Mouse (Mus musculus) Patski (cell line): ENCODE measurements around the gene Tbc1d9. TPM values are rescaled to one million over a fixed set of nuclear protein-coding genes. Genes with fewer than 3 reads are reported as not detected.
A peak's percentile ranks its signal among the peaks of the same experiment; 100 is the strongest.

Experiments used
- ATAC-seq: fragments of 100-300 bp; one replicate; pipeline ENCODE4 v1.8.0; 2021
- CTCF ChIA-PET: fragments of 350-600 bp; sonication (Branson Sonifier 250); formaldehyde crosslinking; loops from one replicate; lab custom pipeline; 2022; ENCODE audit warnings: inconsistent platforms; lab: Charles Lee
- POLR2A ChIA-PET: fragments of 350-600 bp; sonication (Branson Sonifier 250); formaldehyde crosslinking; loops from one replicate; lab custom pipeline; 2022; ENCODE audit warnings: antibody characterized with exemption, inconsistent platforms; lab: Charles Lee
- DNase-seq: peaks from one replicate; pipeline ENCODE4 v3.0.0-alpha.2; 2011; ENCODE audit warnings: low read depth, low spot score
- H3K27me3 ChIP-seq: fragments of 371-371 bp; one replicate; pipeline ENCODE4 v1.5.1; 2021
- CTCF ChIP-seq: fragments of 100-300 bp; IDR thresholded peaks from one replicate; pipeline ENCODE4 v1.5.1; 2021
- in situ Hi-C: fragments of 300-500 bp; cut with MboI; formaldehyde crosslinking; loops from 3 replicates; pipeline ENCODE4 v1.11.1; 2018; ENCODE audit warnings: low pct_unique_long_range_greater_than_20kb, mixed read lengths
- polyA plus RNA-seq: library from polyadenylated mRNA; unstranded; gene quantifications from one replicate; pipeline ENCODE4 v1.2.3, GENCODE M21; 2021

Gene Tbc1d9
- polyA plus RNA-seq: 26.7 TPM

DNA sequence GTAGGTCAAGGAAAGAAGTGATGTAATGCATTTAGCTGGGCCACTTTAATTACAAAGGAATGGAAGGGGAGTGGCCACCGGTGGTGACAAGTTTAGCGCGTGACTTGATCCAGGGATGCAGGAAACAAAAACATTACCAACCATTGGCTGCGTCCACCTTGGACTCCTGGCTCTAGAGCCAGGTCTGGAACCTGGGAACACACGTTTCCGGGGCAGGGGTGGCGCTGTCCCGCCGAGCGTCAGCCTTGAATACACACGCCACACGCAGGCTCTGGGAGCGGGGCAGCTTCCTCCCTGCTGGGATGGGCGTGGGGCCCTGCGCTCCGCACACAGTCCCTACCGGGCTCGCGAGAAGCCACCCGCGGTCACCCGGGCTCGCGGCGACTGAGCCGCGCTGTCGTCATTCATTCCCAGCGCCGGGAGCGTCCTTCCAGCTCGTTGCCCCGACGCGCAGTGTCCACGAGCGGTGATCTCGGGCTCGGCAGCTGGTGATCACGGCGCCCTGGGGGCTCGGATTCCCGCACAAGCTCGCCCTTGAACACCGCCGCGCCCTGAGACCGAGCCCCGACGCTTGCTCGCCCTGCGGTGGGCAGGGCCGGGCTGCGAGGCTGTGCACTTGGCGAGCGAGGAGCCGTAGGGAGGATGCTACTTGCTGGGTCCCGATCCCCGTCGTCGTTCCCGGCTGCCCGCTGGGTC is at the start of gene Tbc1d9:
Gene Tbc1d9, plus strand, starts transcription at position 118 of the 696 bp plus-strand sequence.
- peak; percentile 64 for TF ChIP-seq CTCF
- DNase-seq: peak; percentile 43
- H3K27me3 ChIP-seq: no peaks in the 10 kb centered on the region
- POLR2A ChIA-PET: interaction anchor here (0.7 kb wide), 2 partner anchors 30 to 285 kb away, joined by 3 read pairs; no protein-coding TSS in a partner anchor
- in situ Hi-C loops: loop anchor here (5.0 to 10.0 kb wide), 2 partner anchors 63 to 221 kb away; no protein-coding TSS in a partner anchor
- CTCF ChIA-PET: interaction anchor here (0.8 to 1.9 kb wide), 3 partner anchors 14 to 76 kb away, joined by 3 to 4 read pairs (median 3); no protein-coding TSS in a partner anchor
- ATAC-seq: peak; percentile 84

DNA sequence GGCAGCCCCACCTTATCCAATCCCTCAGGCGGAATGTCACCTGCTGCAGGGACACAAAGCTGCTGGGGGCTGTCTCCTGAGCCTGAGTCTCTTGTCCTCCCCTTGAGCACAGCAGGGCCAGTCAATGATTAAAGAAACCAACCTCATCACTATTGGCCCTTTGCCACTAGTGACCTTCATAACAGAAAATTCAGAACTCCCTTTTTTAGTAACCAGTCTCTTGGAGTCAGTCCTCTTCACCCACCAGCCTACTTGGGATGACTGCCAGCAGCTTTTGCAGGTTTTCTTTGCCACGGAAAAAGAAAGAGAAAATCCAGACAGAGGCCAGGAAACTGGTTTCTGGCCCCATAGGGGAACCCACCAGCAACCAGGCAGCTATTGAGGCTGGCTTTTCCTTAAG is 30.1 kb upstream of the Tbc1d9 start:
- DNase-seq: peak; percentile 76
- CTCF ChIA-PET: interaction anchor here (1.4 kb wide), 1 partner anchor 30 kb away, joined by 4 read pairs; the partner anchor contains the start of gene Tbc1d9
- ATAC-seq: peak; percentile 88
- in situ Hi-C loops: no loop called here
- no peak for TF ChIP-seq CTCF
- POLR2A ChIA-PET: interaction anchor here (1.2 kb wide), 1 partner anchor 30 kb away, joined by 3 read pairs; the partner anchor contains the start of gene Tbc1d9
- H3K27me3 ChIP-seq: no peaks in the 10 kb centered on the region

DNA sequence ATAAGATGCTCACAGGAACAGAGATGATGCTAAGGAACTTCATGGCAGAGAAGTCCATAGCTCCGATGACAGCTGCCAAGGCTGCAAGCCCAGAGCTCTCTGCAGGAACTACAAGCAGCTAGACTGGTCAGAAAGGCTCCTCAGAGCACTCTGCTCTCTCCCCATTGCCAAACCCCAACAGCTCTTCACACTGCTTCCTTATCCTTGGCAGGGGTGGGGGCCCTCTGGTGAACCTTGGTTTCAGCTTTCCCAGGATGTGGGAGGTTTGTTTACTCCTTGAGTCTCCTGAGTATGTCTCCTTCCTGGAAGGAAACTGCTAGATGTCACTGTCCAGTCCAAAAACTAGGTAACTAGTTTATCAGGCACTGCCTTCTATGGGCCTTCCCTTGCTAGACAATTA is 25.1 kb upstream of the Tbc1d9 start:
- ChIA-PET POLR2A (interaction anchor here (0.6 kb wide), 1 partner anchor 15 kb away, joined by 5 read pairs; no protein-coding TSS in a partner anchor), CTCF (no interaction called here)
- in situ Hi-C loops: no loop called here
- no peak for TF ChIP-seq CTCF
- H3K27me3 ChIP-seq: no peaks in the 10 kb centered on the region
- ATAC-seq: no peak
- DNase-seq: no peak

DNA sequence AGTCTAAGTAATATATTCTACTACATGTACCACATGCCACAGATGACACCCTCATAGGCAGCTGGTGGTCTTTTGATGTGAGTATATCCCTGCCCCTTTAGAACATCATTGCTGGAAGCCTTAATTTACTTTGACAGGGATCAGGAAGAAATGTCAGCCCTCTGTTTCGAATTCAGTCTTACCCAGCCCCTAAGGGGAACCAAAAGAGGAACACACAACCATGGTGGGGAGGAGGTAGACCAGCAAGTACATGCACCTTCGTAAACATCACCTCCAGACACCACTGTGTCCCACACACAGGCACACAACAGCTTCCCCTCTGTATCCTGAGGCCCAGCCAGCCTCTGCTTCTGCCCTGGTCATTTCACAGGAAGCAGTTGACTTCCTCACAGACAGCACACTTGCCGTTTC is 24.4 kb upstream of the Tbc1d9 start:
- ATAC-seq (no peak), DNase-seq (no peak)
- in situ Hi-C loops: no loop called here
- ChIA-PET POLR2A (interaction anchor here (0.9 kb wide), 1 partner anchor 40 kb away, joined by 3 read pairs; no protein-coding TSS in a partner anchor), CTCF (no interaction called here)
- H3K27me3 ChIP-seq: no peaks in the 10 kb centered on the region
- TF ChIP-seq CTCF: no peak

DNA sequence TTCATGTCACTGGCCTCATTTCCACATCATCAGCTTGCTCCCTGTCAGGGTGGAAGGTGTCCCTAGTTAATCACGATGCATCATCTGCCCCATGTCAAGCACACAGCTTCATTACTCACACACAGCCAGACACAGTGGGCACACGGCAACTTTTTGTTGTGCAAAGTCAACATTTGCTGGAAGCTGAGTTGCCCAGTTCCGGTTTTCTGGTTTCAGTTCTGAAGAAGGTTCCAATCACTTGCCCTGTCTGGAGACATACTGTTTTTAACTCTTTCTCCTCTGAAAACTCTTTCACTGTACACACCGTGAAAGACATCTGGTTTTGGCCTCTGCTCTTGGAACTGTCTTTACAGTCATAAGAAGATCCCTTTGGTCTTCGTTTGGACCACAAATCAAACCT is 23.8 kb upstream of the Tbc1d9 start:
- no peaks in the 10 kb centered on the region for H3K27me3 ChIP-seq
- CTCF ChIA-PET: no interaction called here

DNA sequence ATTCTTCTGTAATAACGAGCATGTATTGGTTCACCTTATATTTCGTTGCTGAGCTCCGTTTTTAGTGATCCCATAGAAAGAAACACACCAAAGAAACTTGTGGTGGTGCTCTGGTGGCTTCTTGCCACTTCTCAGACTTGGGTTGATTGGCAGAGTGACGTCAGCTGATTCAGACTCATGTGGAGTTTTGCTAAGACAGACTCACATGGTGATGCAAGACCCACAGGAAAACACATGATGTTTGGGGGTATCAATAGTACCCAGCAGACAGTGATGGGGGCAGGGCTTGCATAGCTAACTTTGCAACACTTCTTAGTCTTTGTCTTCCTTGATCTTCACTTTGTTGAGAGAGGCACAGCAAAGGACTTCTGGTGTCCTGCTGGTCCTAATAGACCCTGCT is 20.6 kb upstream of the Tbc1d9 start:
- no peak for TF ChIP-seq CTCF
- POLR2A ChIA-PET: no interaction called here
- CTCF ChIA-PET: no interaction called here
- ATAC-seq (no peak), DNase-seq (no peak)
- H3K27me3 ChIP-seq: no peaks in the 10 kb centered on the region
- in situ Hi-C loops: no loop called here

More for the DNA sequence above, 23.8 kb upstream of the Tbc1d9 start:
- no peak for TF ChIP-seq CTCF
- peak; percentile 35 for ATAC-seq
- in situ Hi-C loops: no loop called here
- POLR2A ChIA-PET: interaction anchor here (0.9 kb wide), 1 partner anchor 40 kb away, joined by 3 read pairs; no protein-coding TSS in a partner anchor
- DNase-seq: no peak

DNA sequence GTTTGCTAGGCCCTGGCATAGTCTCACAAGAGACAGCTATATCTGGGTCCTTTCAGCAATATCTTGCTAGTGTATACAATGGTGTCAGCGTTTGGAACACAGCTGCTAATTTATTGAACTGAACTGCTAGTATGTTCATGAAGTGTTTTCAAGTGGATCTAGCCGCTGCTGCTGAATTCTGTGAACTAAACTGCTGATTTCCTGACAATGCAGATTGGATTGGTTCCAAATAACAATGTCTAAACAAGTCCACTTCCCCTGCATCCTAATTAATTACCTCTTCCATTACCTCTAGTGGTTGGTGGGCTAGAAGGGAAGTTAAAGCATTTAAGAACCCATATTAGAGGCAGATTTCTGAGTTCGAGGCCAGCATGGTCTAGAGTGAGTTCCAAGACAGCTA is 19.7 kb upstream of the Tbc1d9 start:
- no peak for DNase-seq
- H3K27me3 ChIP-seq: no peaks in the 10 kb centered on the region
- in situ Hi-C loops: no loop called here
- ChIA-PET POLR2A (interaction anchor here (0.7 kb wide), 1 partner anchor 83 kb away, joined by 3 read pairs; no protein-coding TSS in a partner anchor), CTCF (no interaction called here)
- no peak for TF ChIP-seq CTCF
- ATAC-seq: no peak

DNA sequence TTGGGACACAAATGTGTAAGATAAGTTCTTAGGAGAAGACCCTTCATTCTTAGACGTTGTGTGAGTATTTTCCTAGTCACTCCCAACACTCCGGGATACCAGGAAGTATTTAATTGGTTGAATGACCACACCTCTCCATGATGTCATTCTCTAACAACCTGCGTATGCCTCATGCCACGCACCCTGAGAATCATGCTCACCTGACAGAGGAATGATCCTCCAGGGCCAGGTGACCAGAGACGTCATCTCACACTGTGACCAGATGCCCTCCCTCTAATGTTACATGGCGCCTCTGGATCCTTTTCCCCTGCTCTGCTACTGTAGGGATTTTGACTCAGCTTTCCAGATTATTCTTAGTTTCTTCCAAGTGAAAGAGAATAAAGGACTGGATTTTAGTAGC is 16.0 kb upstream of the Tbc1d9 start:
- no peak for TF ChIP-seq CTCF
- no peaks in the 10 kb centered on the region for H3K27me3 ChIP-seq
- ATAC-seq (no peak), DNase-seq (no peak)
- CTCF ChIA-PET: no interaction called here
- in situ Hi-C loops: no loop called here
- POLR2A ChIA-PET: interaction anchor here (0.7 kb wide), 1 partner anchor 12 kb away, joined by 3 read pairs; no protein-coding TSS in a partner anchor

DNA sequence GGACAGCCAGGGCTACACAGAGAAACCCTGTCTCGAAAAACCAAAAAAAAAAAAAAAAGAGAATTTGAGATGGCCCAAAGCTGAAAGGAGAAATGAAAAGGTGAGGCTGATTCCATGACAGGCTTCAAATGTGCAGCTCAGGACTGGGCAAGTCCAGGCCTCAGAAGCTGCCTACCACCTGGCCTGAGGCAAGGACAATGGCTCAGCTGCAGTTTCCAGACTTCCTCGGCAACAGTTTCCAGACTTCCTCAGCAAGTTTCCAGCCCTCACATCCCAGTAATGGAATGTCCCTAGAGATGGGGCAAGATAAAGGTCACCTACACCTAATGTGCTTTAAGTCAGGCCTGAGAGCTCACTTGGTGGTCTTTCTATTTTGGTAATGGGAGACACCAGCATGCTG is 13.1 kb upstream of the Tbc1d9 start:
- DNase-seq: no peak
- H3K27me3 ChIP-seq: no peaks in the 10 kb centered on the region
- no peak for ATAC-seq
- CTCF ChIA-PET: interaction anchor here (0.8 to 1.2 kb wide), 2 partner anchors 9 to 13 kb away, joined by 3 to 4 read pairs; partner anchors contain the start of gene Tbc1d9
- no peak for TF ChIP-seq CTCF
- in situ Hi-C loops: no loop called here
- POLR2A ChIA-PET: no interaction called here

DNA sequence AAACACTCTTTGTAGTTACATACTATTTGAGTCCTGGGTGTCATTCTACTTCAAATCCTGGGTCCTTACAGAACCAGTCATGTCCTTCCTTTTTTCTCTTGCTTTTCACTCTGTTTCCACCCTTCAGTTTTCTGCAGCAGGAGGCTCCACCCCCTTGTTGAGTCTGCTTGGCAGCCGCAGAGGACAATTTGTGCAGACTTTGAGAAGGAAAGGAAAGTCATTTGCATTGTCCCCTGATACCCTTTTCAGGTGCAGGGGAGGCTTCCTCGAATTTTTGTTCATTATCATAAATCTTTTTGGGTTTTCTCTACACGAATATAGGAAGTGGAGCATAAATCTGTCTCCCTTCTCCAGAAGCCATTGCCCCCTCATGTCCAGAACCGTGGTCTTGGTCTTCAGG is 12.7 kb upstream of the Tbc1d9 start:
- DNase-seq (no peak), ATAC-seq (no peak)
- ChIA-PET POLR2A (no interaction called here), CTCF (interaction anchor here (1.2 kb wide), 1 partner anchor 9 kb away, joined by 4 read pairs; no protein-coding TSS in a partner anchor)
- in situ Hi-C loops: no loop called here
- H3K27me3 ChIP-seq: no peaks in the 10 kb centered on the region
- no peak for TF ChIP-seq CTCF

DNA sequence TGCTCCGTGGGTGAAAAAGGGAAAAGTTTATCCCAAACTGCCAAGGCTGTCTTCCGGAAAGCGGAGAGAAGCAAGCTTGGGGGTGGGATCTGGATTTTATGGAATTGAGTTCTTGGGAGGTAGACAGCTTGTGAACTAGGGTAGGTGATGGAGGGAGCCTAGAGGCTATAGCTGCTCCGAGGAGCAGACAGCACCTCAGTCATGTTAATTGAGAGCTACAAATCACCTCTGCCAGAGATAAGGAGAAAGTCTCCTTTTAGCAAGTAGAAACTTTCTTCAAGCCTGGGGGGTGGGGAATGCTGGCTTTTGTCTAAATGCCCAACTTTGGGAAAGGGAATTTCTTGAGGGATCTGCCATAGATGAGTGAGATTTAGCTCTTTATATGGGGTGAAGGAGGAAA is 10.0 kb upstream of the Tbc1d9 start:
- ChIA-PET CTCF (no interaction called here), POLR2A (interaction anchor here (0.8 kb wide), 1 partner anchor 15 kb away, joined by 5 read pairs; no protein-coding TSS in a partner anchor)
- no peak for DNase-seq
- ATAC-seq: no peak
- no peaks in the 10 kb centered on the region for H3K27me3 ChIP-seq
- no peak for TF ChIP-seq CTCF
- in situ Hi-C loops: no loop called here
